Mouse (Mus musculus) ovary, adult 2 months (tissue): ENCODE results near the gene Hint3. TPM values are rescaled to one million over a fixed set of nuclear protein-coding genes. Genes with fewer than 3 reads are reported as not detected.

Experiments
- polyA plus RNA-seq: library from polyadenylated mRNA; depleted of rRNA; stranded (reverse); fragments of >200 nt; gene quantifications from 2 replicates; pipeline ENCODE4 v1.2.3, GENCODE M21; 2012; rRNA removed

The Hint3 gene
- polyA plus RNA-seq = 6.6 and 7.8 TPM in 2 replicates

DNA sequence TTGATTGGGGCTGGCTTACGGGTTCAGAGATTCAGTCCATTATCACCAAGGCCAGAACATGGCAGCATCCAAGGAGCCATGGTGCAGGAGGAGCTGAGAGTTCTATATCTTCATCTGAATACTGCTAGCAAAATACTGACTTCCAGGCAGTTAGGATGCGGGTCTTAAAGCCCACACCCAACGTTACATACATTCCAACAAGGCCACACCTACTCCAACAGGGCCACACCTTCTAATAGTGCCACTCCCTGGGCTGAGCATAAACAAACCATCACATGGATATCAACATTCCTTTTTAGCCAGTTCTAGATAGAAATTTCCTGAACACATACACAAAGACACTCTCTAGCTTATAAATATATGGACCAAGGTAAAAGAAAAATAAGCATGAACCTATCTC lies at the start of gene Hint3:
TSS of gene Hint3 (minus strand) at position 120 of the 400 bp plus-strand sequence.

GRCm38 (mm10) chr10:30600542-30600966 lies 28.9 kb downstream of the Hint3 start, which contains the start of gene Trmt11:
TSS of gene Trmt11 (minus strand) at chr10:30600749.

Other genes with a start within 250 kb of the Hint3 start
- 0.28 and 0.35 TPM in 2 replicates for gene Trmt11, start 28.9 kb downstream of the Hint3 start, polyA plus RNA-seq
- 9.7 and 11.6 TPM in 2 replicates for gene Ncoa7, start 173.7 kb upstream of the Hint3 start, polyA plus RNA-seq
- gene Hey2, start 213.2 kb upstream of the Hint3 start, polyA plus RNA-seq = 61.6 and 74.3 TPM in 2 replicates